Mouse (Mus musculus): ENCODE data around the gene Uroc1. TPM values are rescaled to one million over a fixed set of nuclear protein-coding genes. Genes with fewer than 3 reads are reported as not detected.

Gene Uroc1
- total RNA-seq, 2 experiments from 2014 or later: not detected

GRCm38 (mm10) chr6:90347183-90347582 lies 14.1 kb downstream of the Uroc1 start:
- no peak for DNase-seq (ENCODE audit: low spot score in 2 of 2)
- intact Hi-C loops (cut with DNase I): no loop called here

GRCm38 (mm10) chr6:90348500-90348899 lies 15.4 kb downstream of the Uroc1 start:
- no peak for DNase-seq (ENCODE audit: low spot score in 2 of 2)
- intact Hi-C loops (cut with DNase I): no loop called here

- DNase-seq (ENCODE audit: low spot score in 2 of 2): no peak
- intact Hi-C loops (cut with DNase I): no loop called here
Observed at GRCm38 (mm10) chr6:90350011-90350410, 16.9 kb downstream of the Uroc1 start.

- DNase-seq (ENCODE audit: low spot score in 2 of 2): no peak
- intact Hi-C loops (cut with DNase I): no loop called here
Observed at GRCm38 (mm10) chr6:90358142-90358541, 25.1 kb downstream of the Uroc1 start.

GRCm38 (mm10) chr6:90359445-90359844 lies 26.4 kb downstream of the Uroc1 start:
- intact Hi-C loops (cut with DNase I): no loop called here
- DNase-seq (ENCODE audit: low spot score in 2 of 2): no peak

- intact Hi-C loops (cut with DNase I): no loop called here
- DNase-seq (ENCODE audit: low spot score in 2 of 2): peak; percentile 39 to 43
Observed at GRCm38 (mm10) chr6:90360024-90360781, 27.1 kb downstream of the Uroc1 start.

- DNase-seq (ENCODE audit: low spot score in 2 of 2): no peak
- intact Hi-C loops (cut with DNase I): no loop called here
Observed at GRCm38 (mm10) chr6:90360922-90361614, 28.0 kb downstream of the Uroc1 start.

GRCm38 (mm10) chr6:90363301-90363700 lies 30.2 kb downstream of the Uroc1 start:
- intact Hi-C loops (cut with DNase I): no loop called here
- no peak for DNase-seq (ENCODE audit: low spot score in 2 of 2)

- intact Hi-C loops (cut with DNase I): no loop called here
Observed at GRCm38 (mm10) chr6:90368976-90369724, 36.1 kb downstream of the Uroc1 start, which contains the start of gene Zxdc. Gene Zxdc, plus strand, starts transcription at chr6:90369492.

GRCm38 (mm10) chr6:90369725-90370553 lies 36.9 kb downstream of the Uroc1 start:
- intact Hi-C loops (cut with DNase I): no loop called here

More at GRCm38 (mm10) chr6:90368976-90369724, 36.1 kb downstream of the Uroc1 start, which contains the start of gene Zxdc:
- peak; percentile 99 to 100 for DNase-seq (ENCODE audit: low spot score in 2 of 2)

GRCm38 (mm10) chr6:90374647-90375046 lies 41.6 kb downstream of the Uroc1 start:
- intact Hi-C loops (cut with DNase I): no loop called here
- DNase-seq (ENCODE audit: low spot score in 2 of 2): no peak

More at GRCm38 (mm10) chr6:90369725-90370553, 36.9 kb downstream of the Uroc1 start:
- peak; percentile 35 to 36 for DNase-seq (ENCODE audit: low spot score in 2 of 2)

GRCm38 (mm10) chr6:90377708-90378107 lies 44.6 kb downstream of the Uroc1 start:
- intact Hi-C loops (cut with DNase I): no loop called here
- no peak for DNase-seq (ENCODE audit: low spot score in 2 of 2)

- DNase-seq (ENCODE audit: low spot score in 2 of 2): no peak
- intact Hi-C loops (cut with DNase I): loop anchor here (5.0 kb wide), 1 partner anchor 904 kb away; no protein-coding TSS in a partner anchor
Observed at GRCm38 (mm10) chr6:90381465-90381864, 48.4 kb downstream of the Uroc1 start.

- DNase-seq (ENCODE audit: low spot score in 2 of 2): no peak
- intact Hi-C loops (cut with DNase I): no loop called here
Observed at GRCm38 (mm10) chr6:90390629-90391028, 57.5 kb downstream of the Uroc1 start.

- intact Hi-C loops (cut with DNase I): no loop called here
Observed at GRCm38 (mm10) chr6:90393948-90394347, 60.9 kb downstream of the Uroc1 start.

GRCm38 (mm10) chr6:90395751-90396150 lies 62.7 kb downstream of the Uroc1 start:
- intact Hi-C loops (cut with DNase I): no loop called here
- no peak for DNase-seq (ENCODE audit: low spot score in 2 of 2)

More at GRCm38 (mm10) chr6:90393948-90394347, 60.9 kb downstream of the Uroc1 start:
- no peak for DNase-seq (ENCODE audit: low spot score in 2 of 2)

- intact Hi-C loops (cut with DNase I): no loop called here
Observed at GRCm38 (mm10) chr6:90397291-90397690, 64.2 kb downstream of the Uroc1 start.

GRCm38 (mm10) chr6:90408632-90409031 lies 75.5 kb downstream of the Uroc1 start:
- intact Hi-C loops (cut with DNase I): no loop called here
- no peak for DNase-seq (ENCODE audit: low spot score in 2 of 2)

More at GRCm38 (mm10) chr6:90397291-90397690, 64.2 kb downstream of the Uroc1 start:
- DNase-seq (ENCODE audit: low spot score in 2 of 2): no peak

- intact Hi-C loops (cut with DNase I): no loop called here
- DNase-seq (ENCODE audit: low spot score in 2 of 2): no peak
Observed at GRCm38 (mm10) chr6:90410972-90411371, 77.9 kb downstream of the Uroc1 start.

Measured in left cerebral cortex, postnatal 14 days (tissue).